Mouse (Mus musculus) ES-E14 (cell line): ENCODE measurements at regions not wholly inside any gene's neighbourhood (a gene's known extent, or its start where the extent isn't known, plus 50 kb on each side); places are given as distances from the start of the nearest gene placed in this dataset.

Experiments
- CHD2 ChIP-seq: IDR thresholded peaks from 2 replicates; pipeline ENCODE4 v1.6.1; 2014; ENCODE audit warnings: mild to moderate bottlenecking, low read depth, low read length, inconsistent platforms
- MAFK ChIP-seq: IDR thresholded peaks from 2 replicates; pipeline ENCODE4 v1.6.1; 2014; ENCODE audit warnings: mild to moderate bottlenecking, low read depth, low read length, inconsistent platforms; ENCODE audit not compliant: insufficient read depth
- ZNF384 ChIP-seq: IDR thresholded peaks from 2 replicates; pipeline ENCODE4 v1.6.1; 2012; ENCODE audit warnings: low read depth, low read length, inconsistent platforms

GRCm38 (mm10) chr7:136727628-136728402, 166.6 kb upstream of the Mgmt start:
- no peak for TF ChIP-seq ZNF384
- TF ChIP-seq CHD2, result no peak
- no peak for TF ChIP-seq MAFK
